Mouse (Mus musculus) lung, postnatal 0 days (tissue): ENCODE data around the gene Catsperb. TPM values are rescaled to one million over a fixed set of nuclear protein-coding genes. Genes with fewer than 3 reads are reported as not detected.
"Not testable (repeated sequence)": the region's sequence is repeated elsewhere in the genome, so short reads cannot be mapped to it uniquely, and the experiment has no call there.

Source experiments
- ATAC-seq: fragments of 200-750 bp; cut with Nextera tagmentation; 2 replicates; pipeline ENCODE4 v1.8.0; 2017; ENCODE audit warnings: moderate library complexity
- DNase-seq: peaks from one replicate; pipeline ENCODE4 v3.0.0-alpha.2; 2016; ENCODE audit warnings: low spot score
- H3K27ac ChIP-seq: fragments of 300-500 bp; sonication (generic); 2 replicates; pipeline ENCODE4 v1.5.1; 2014; ENCODE audit warnings: antibody characterized with exemption, mild to moderate bottlenecking, low read length, mixed read lengths
- H3K27me3 ChIP-seq: fragments of 300-500 bp; sonication (generic); replicated peaks from 2 replicates; pipeline ENCODE4 v1.6.1; 2014; ENCODE audit warnings: low read length, mixed read lengths; ENCODE audit not compliant: insufficient read depth
- H3K36me3 ChIP-seq: fragments of 300-500 bp; sonication (generic); 2 replicates; pipeline ENCODE4 v1.6.1; 2014; ENCODE audit warnings: low read length, mixed read lengths; ENCODE audit not compliant: insufficient read depth
- H3K4me1 ChIP-seq: fragments of 300-500 bp; sonication (generic); 2 replicates; pipeline ENCODE4 v1.6.1; 2014; ENCODE audit warnings: antibody characterized with exemption, low read depth, low read length, mixed read lengths; ENCODE audit not compliant: insufficient read depth
- H3K4me2 ChIP-seq: fragments of 300-500 bp; sonication (generic); replicated peaks from 2 replicates; pipeline ENCODE4 v1.6.1; 2014; ENCODE audit warnings: low read depth, mild to moderate bottlenecking, low read length, moderate library complexity, mixed read lengths
- H3K4me3 ChIP-seq: fragments of 300-500 bp; sonication (generic); 2 replicates; pipeline ENCODE4 v1.5.1; 2014; ENCODE audit warnings: low read depth, low read length
- H3K9ac ChIP-seq: fragments of 300-500 bp; sonication (generic); replicated peaks from 2 replicates; pipeline ENCODE4 v1.6.1; 2014; ENCODE audit warnings: low read depth, mild to moderate bottlenecking
- H3K9me3 ChIP-seq: fragments of 300-500 bp; sonication (generic); 2 replicates; pipeline ENCODE4 v1.6.1; 2016; ENCODE audit warnings: low read length, mixed read lengths
- CTCF ChIP-seq: IDR thresholded peaks from 2 replicates; pipeline ENCODE4 v1.5.1; 2016; ENCODE audit warnings: antibody characterized with exemption, mild to moderate bottlenecking
- EP300 ChIP-seq: IDR thresholded peaks from 2 replicates; pipeline ENCODE4 v1.6.1; 2016; ENCODE audit warnings: antibody characterized with exemption, mild to moderate bottlenecking, control low read depth
- WGBS: fragments of 180-500 bp; shearing (Covaris S2); extraction: QIAGEN DNeasy Blood & Tissue Kit; methylation state at CpG from one replicate; pipeline ENCODE4 v1.1.7; 2014; 5-methylcytosine and 5-hydroxymethylcytosine counted together
- microRNA-seq: library from miRNA; unstranded; fragments of <30 nt; microRNA quantifications from one replicate; pipeline ENCODE4, GENCODE M21; 2016
- polyA plus RNA-seq: library from polyadenylated mRNA; unstranded; fragments of >200 nt; fragmentation: Nextera tagmentation; extraction: Ambion mirVana; gene quantifications from 2 replicates; pipeline ENCODE4 v1.2.1, GENCODE M21; 2015

Catsperb gene
- polyA plus RNA-seq, 1 experiment from 2014 or later = not detected

GRCm38 (mm10) chr12:101606622-101607021 is 202.2 kb downstream of the Catsperb start:
- not testable (repeated sequence) for H3K36me3 ChIP-seq, H3K9me3 ChIP-seq, ATAC-seq, H3K9ac ChIP-seq, H3K4me1 ChIP-seq, H3K27ac ChIP-seq, DNase-seq, H3K4me3 ChIP-seq, H3K4me2 ChIP-seq, H3K27me3 ChIP-seq
- TF ChIP-seq CTCF = peak; percentile 11; the same call in 1 of the 2 replicates

GRCm38 (mm10) chr12:101633137-101633536 is 228.7 kb downstream of the Catsperb start:
- TF ChIP-seq EP300 (no peak), CTCF (no peak)
- H3K9ac ChIP-seq = no peak overlapping the region
- no peaks in the 10 kb centered on the region for H3K36me3 ChIP-seq
- H3K4me1 ChIP-seq = no peaks in the 10 kb centered on the region
- H3K4me2 ChIP-seq = no peak overlapping the region
- H3K4me3 ChIP-seq = no peak overlapping the region
- DNase-seq (no peak), ATAC-seq (peak; percentile 52)
- H3K27me3 ChIP-seq = no peaks in the 10 kb centered on the region
- 55% methylated on average over 1 of the region's 1 CpGs for WGBS
- H3K9me3 ChIP-seq = no peaks in the 10 kb centered on the region
- H3K27ac ChIP-seq = no peak overlapping the region

- WGBS = 91% methylated on average over 2 of the region's 2 CpGs
- no peak for ATAC-seq
- Histone ChIP-seq H3K4me3 (no peak overlapping the region), H3K36me3 (no peaks in the 10 kb centered on the region), H3K4me1 (no peaks in the 10 kb centered on the region), H3K9me3 (no peaks in the 10 kb centered on the region), H3K27ac (no peak overlapping the region), H3K9ac (no peak overlapping the region), H3K4me2 (no peak overlapping the region), H3K27me3 (no peaks in the 10 kb centered on the region)
- TF ChIP-seq CTCF (no peak), EP300 (no peak)
- no peak for DNase-seq
Measured at GRCm38 (mm10) chr12:101667502-101667901, 263.0 kb downstream of the Catsperb start.

Small RNAs within 50 kb of the gene (microRNA-seq; reads per million reads assigned to microRNA genes)
- not detected for gene Gm24542
